In the genomic region with DNA sequence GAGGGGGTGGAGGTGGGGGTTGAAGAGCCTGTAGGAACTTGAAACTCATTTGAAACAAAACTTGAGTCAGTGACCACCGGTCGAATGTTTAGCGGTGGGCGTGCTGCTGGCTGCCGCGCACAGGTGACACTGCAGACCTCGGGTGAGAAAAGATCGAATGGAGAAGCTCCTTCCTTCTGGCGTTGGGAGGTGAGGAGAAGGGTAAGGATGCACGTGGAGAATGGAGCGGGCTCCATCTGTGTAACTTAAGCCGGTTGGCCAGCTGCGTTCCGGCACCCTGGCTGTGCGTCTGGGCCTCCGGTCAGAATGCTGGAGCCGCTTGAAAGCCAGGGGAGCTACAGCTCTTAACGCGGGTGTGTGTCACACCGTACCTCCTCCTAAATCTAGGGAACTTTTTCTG, we compare ENCODE assay signal across 8 mouse cellular contexts. TPM values are rescaled to one million over a fixed set of nuclear protein-coding genes. Genes with fewer than 3 reads are reported as not detected.
DNase-seq lines count a peak whose midpoint lies in the region; ATAC-seq lines count a peak whose summit lies in the region.

No protein-coding gene starts in this region.

- H3K4me1 ChIP-seq in heart, embryonic 10.5 days: peaks cover 50% of the 10 kb centered on the region
- peaks cover 69% of the 10 kb centered on the region for H3K4me1 ChIP-seq in midbrain, embryonic 10.5 days

- H3K27me3 ChIP-seq in heart, embryonic 10.5 days (ENCODE audit: insufficient read depth, poor library complexity, severe bottlenecking): peaks cover 12% of the 10 kb centered on the region; the same call in 1 of the 2 replicates
- H3K27me3 ChIP-seq in midbrain, embryonic 10.5 days (ENCODE audit: low read depth, poor library complexity, severe bottlenecking): peaks cover 17% of the 10 kb centered on the region

- H3K9me3 ChIP-seq in heart, embryonic 10.5 days: no peaks in the 10 kb centered on the region
- no peaks in the 10 kb centered on the region for H3K9me3 ChIP-seq in midbrain, embryonic 10.5 days (replicated peaks)

- H3K36me3 ChIP-seq in heart, embryonic 10.5 days: no peaks in the 10 kb centered on the region
- peaks cover 27% of the 10 kb centered on the region for H3K36me3 ChIP-seq in midbrain, embryonic 10.5 days

- ATAC-seq in monocyte, adult 5-6 weeks (replicated peaks; ENCODE audit: insufficient number of reproducible peaks, low FRiP score, low TSS enrichment, poor library complexity, severe bottlenecking): no peak

- DNase-seq in heart, embryonic 10.5 days (ENCODE audit: low spot score): no peak
- no peak for DNase-seq in heart, adult 8-10 months (ENCODE audit: low spot score)
- DNase-seq in ES-CJ7 (ENCODE audit: low read depth, low spot score) (peak; percentile 24), adipocyte (ENCODE audit: low spot score) (no peak)
- peak; percentile 23 for DNase-seq in heart, postnatal 4 days
- DNase-seq in midbrain, embryonic 10.5 days (ENCODE audit: low spot score): peak; percentile 61
- no peak for DNase-seq in Muller cell, postnatal 12 days (ENCODE audit: inconsistent ontology term)

- under 1% methylated on average over 20 of the region's 20 CpGs for WGBS in heart, embryonic 10.5 days
- WGBS in midbrain, embryonic 10.5 days: under 1% methylated on average over 20 of the region's 20 CpGs

- H3K27ac ChIP-seq in heart, embryonic 10.5 days: peak overlapping the region; percentile 82
- H3K27ac ChIP-seq in midbrain, embryonic 10.5 days (replicated peaks): peak overlapping the region; percentile 95

- H3K4me3 ChIP-seq in heart, embryonic 10.5 days: peak overlapping the region; percentile 68
- H3K4me3 ChIP-seq in midbrain, embryonic 10.5 days: peak overlapping the region; percentile 90

RNA-seq across cellular contexts. Expression of gene Igfbp2, which starts 1.0 kb away (rescaled TPM):
- 137 and 226 TPM in 2 replicates for polyA plus RNA-seq in heart, embryonic 10.5 days (2016; fragmentation: Nextera tagmentation; extraction: Ambion mirVana)
- under 1 TPM in 3 of 4 experiments, not detected in 1; 0.27 to 0.66 (median 0.31) TPM for total RNA-seq in heart, adult 8-10 months (2022)
- 1 to 10 TPM; 5.3 to 8.4 TPM for total RNA-seq in heart, postnatal 4 days (2021)
- polyA plus RNA-seq in midbrain, embryonic 10.5 days (2016; fragmentation: Nextera tagmentation; extraction: Ambion mirVana): 585 and 600 TPM in 2 replicates
- total RNA-seq in monocyte, adult 5-6 weeks (2017): not detected in 3 replicates

RNA-seq across cellular contexts. Expression of gene Igfbp5, which starts 49.4 kb away (rescaled TPM):
- polyA plus RNA-seq in heart, embryonic 10.5 days (2016; fragmentation: Nextera tagmentation; extraction: Ambion mirVana): 158 and 178 TPM in 2 replicates
- 100 to 1,000 TPM in 3 of 4 experiments, 10 to 100 TPM in 1; 89.6 to 129 (median 119) TPM for total RNA-seq in heart, adult 8-10 months (2022)
- 100 to 1,000 TPM; 190 to 236 TPM for total RNA-seq in heart, postnatal 4 days (2021)
- 48.2 and 49.9 TPM in 2 replicates for polyA plus RNA-seq in midbrain, embryonic 10.5 days (2016; fragmentation: Nextera tagmentation; extraction: Ambion mirVana)
- 0.19 to 0.64 TPM in 2 of 3 replicates, not detected in the other for total RNA-seq in monocyte, adult 5-6 weeks (2017)

Comparison
In these comparisons a context has a peak if more than half of its experiments do, and no peak if none do; other contexts are left out.
1. DNase-seq: peak in ES-CJ7 (single experiment), heart, postnatal 4 days (single experiment) and midbrain, embryonic 10.5 days (single experiment); none in heart, embryonic 10.5 days (single experiment), heart, adult 8-10 months (single experiment), adipocyte (single experiment) and Muller cell, postnatal 12 days (single experiment).
2. RNA of gene Igfbp5, which starts 49.4 kb away (total RNA-seq): 190 to 236 TPM in heart, postnatal 4 days and 89.6 to 129 TPM in heart, adult 8-10 months; 0.19 to 0.64 TPM in monocyte, adult 5-6 weeks; every median in the first group is over 10 times any median in the second.